Mouse (Mus musculus): Measurements from ENCODE around the gene Alpl.

The Alpl gene

GRCm38 (mm10) chr4:137739151-137739923 is 56.8 kb downstream of the Alpl start:
- DNase-seq (ENCODE audit: low read depth, low spot score) = peak; percentile 46

- no peak for DNase-seq (ENCODE audit: low read depth, low spot score)
Observed at GRCm38 (mm10) chr4:137737760-137738159, 58.4 kb downstream of the Alpl start.

DNA sequence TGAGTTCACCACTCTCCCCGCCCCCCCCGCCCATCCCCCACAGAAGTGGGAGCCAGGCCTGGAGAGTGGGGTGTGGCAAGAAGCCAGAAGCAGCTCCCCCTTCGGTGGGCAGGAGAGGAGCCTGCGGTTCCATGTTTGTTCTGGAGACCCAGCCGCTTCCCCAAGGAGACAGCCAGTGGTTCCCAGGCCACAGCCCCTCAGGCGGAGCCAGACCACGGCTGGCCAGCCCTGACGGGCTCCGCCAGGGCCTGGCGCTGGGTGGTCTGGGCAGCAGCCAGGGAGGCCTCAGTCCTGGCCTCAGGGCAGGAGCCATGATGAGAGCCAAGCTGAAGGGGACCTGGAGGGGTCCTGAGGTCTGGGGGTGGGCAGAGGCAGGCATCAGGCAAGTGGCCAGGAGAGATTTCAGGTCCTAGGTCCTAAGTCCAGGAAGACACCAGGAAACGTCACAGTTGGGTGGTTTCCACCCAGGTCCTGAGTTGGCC is 59.9 kb downstream of the Alpl start:
- DNase-seq (ENCODE audit: low read depth, low spot score) = no peak

- DNase-seq (ENCODE audit: low read depth, low spot score) = no peak
Observed at GRCm38 (mm10) chr4:137733459-137733858, 62.7 kb downstream of the Alpl start.

- DNase-seq (ENCODE audit: low read depth, low spot score) = no peak
Observed at GRCm38 (mm10) chr4:137732962-137733361, 63.2 kb downstream of the Alpl start.

GRCm38 (mm10) chr4:137732361-137732760 is 63.8 kb downstream of the Alpl start:
- DNase-seq (ENCODE audit: low read depth, low spot score) = no peak

- no peak for DNase-seq (ENCODE audit: low read depth, low spot score)
Observed at GRCm38 (mm10) chr4:137731891-137732290, 64.3 kb downstream of the Alpl start.

GRCm38 (mm10) chr4:137730757-137731156 is 65.4 kb downstream of the Alpl start:
- no peak for DNase-seq (ENCODE audit: low read depth, low spot score)

- DNase-seq (ENCODE audit: low read depth, low spot score) = peak; percentile 77
Observed at GRCm38 (mm10) chr4:137730134-137730533, 66.0 kb downstream of the Alpl start.

GRCm38 (mm10) chr4:137729155-137729855 is 66.9 kb downstream of the Alpl start:
- DNase-seq (ENCODE audit: low read depth, low spot score) = no peak

GRCm38 (mm10) chr4:137728399-137729154 is 67.6 kb downstream of the Alpl start:
- no peak for DNase-seq (ENCODE audit: low read depth, low spot score)

GRCm38 (mm10) chr4:137727506-137728187 is 68.5 kb downstream of the Alpl start:
- peak; percentile 31 for DNase-seq (ENCODE audit: low read depth, low spot score)

DNA sequence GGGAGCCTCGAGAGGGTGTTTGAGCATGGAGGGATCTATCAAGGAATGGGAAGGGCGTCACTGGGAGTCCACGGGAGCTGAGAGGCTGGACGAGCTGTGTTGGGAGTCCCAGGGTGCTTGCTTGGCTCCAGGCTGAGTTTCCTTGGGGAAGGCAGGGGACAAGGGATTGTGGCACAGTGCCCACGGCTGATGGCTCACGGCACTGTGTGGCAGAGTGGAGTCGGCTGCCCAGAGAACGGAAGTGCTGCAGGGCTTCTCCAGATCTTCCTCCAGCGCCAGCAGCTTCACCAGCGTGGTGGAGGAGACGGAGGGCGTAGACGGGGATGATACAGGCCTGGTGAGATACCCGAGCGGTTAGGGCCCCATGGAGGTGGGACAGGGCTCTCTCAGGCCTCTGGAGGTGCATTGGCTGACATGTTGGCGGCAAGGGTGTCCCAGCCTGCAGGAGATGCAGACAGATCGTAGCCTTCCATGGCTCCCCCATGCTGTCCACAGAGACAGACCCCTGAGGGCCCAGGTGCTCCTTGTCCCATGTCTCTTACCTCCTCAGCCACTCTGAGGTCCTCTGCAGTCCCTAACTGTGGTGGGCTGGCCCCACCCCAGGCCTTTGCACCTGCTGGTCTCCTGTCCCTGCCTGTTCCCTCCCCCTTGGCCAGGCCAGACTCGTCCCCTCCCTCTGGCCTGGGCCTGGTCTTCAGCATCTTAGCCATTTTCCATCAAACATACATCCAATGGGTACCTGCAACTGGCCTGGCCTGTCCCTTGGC is 69.3 kb downstream of the Alpl start:
- no peak for DNase-seq (ENCODE audit: low read depth, low spot score)

GRCm38 (mm10) chr4:137725541-137726145 is 70.5 kb downstream of the Alpl start:
- DNase-seq (ENCODE audit: low read depth, low spot score) = no peak

GRCm38 (mm10) chr4:137724766-137725165 is 71.4 kb downstream of the Alpl start:
- DNase-seq (ENCODE audit: low read depth, low spot score) = peak; percentile 83

- peak; percentile 28 for DNase-seq (ENCODE audit: low read depth, low spot score)
Observed at GRCm38 (mm10) chr4:137724212-137724611, 72.0 kb downstream of the Alpl start.

DNA sequence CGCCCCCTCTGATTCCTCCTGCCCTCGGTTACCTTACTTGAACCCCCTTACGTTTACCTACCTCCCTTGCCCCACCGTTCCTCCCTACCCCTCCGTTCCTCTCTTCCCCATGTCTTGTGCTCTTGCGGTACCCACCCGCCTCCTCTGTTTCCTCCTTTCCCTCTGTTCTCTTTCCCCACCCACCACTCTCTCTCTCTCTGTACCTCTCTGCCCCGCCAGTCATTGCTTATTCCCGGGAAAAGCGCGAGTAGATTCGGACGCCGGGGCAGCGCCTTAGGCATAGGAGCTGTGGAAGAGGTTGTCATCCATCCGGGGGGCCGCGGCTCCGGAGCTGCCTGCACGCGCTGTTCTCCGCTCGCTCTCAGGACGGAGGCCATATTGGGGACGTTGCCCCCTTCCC is 72.7 kb downstream of the Alpl start:
- no peak for DNase-seq (ENCODE audit: low read depth, low spot score)

- DNase-seq (ENCODE audit: low read depth, low spot score) = peak; percentile 65
Observed at GRCm38 (mm10) chr4:137722692-137723427, 73.3 kb downstream of the Alpl start.

GRCm38 (mm10) chr4:137722230-137722629 is 74.0 kb downstream of the Alpl start:
- no peak for DNase-seq (ENCODE audit: low read depth, low spot score)

- no peak for DNase-seq (ENCODE audit: low read depth, low spot score)
Observed at GRCm38 (mm10) chr4:137721563-137721962, 74.6 kb downstream of the Alpl start.

Data from A20 (cell line).